Mouse (Mus musculus) intestine, embryonic 14.5 days (tissue): ENCODE results near the gene Icam1. TPM values are rescaled to one million over a fixed set of nuclear protein-coding genes. Genes with fewer than 3 reads are reported as not detected.
"Not testable (repeated sequence)": the region's sequence is repeated elsewhere in the genome, so short reads cannot be mapped to it uniquely, and the experiment has no call there.

ENCODE experiments used
- ATAC-seq: fragments of 200-750 bp; cut with Nextera tagmentation; replicated peaks from 2 replicates; pipeline ENCODE4 v1.8.0; 2017; ENCODE audit warnings: low read depth, moderate number of reproducible peaks, moderate TSS enrichment, moderate library complexity; ENCODE audit not compliant: low FRiP score, low TSS enrichment
- DNase-seq: peaks from one replicate; pipeline ENCODE4 v3.0.0-alpha.2; 2018; ENCODE audit warnings: low spot score
- H3K27ac ChIP-seq: fragments of 300-500 bp; sonication (generic); 2 replicates; pipeline ENCODE4 v1.5.1; 2014; ENCODE audit warnings: low read depth, mild to moderate bottlenecking, control low read depth
- H3K27me3 ChIP-seq: fragments of 300-500 bp; sonication (generic); replicated peaks from 2 replicates; pipeline ENCODE4 v1.6.1; 2014; ENCODE audit warnings: low read length, control low read depth; ENCODE audit not compliant: control insufficient read depth, insufficient read depth
- H3K36me3 ChIP-seq: fragments of 300-500 bp; sonication (generic); 2 replicates; pipeline ENCODE4 v1.6.1; 2014; ENCODE audit warnings: low read length, control low read depth; ENCODE audit not compliant: control insufficient read depth, insufficient read depth
- H3K4me1 ChIP-seq: fragments of 300-500 bp; sonication (generic); replicated peaks from 2 replicates; pipeline ENCODE4 v1.6.1; 2014; ENCODE audit warnings: low read length, control low read depth, mixed read lengths; ENCODE audit not compliant: control insufficient read depth, insufficient read depth
- H3K4me2 ChIP-seq: fragments of 300-500 bp; sonication (generic); 2 replicates; pipeline ENCODE4 v1.6.1; 2014; ENCODE audit warnings: low read length
- H3K4me3 ChIP-seq: fragments of 300-500 bp; sonication (generic); 2 replicates; pipeline ENCODE4 v1.5.1; 2014; ENCODE audit warnings: low read depth, low read length, control low read depth, mixed read lengths
- H3K9ac ChIP-seq: fragments of 300-500 bp; sonication (generic); 2 replicates; pipeline ENCODE4 v1.6.1; 2014; ENCODE audit warnings: mild to moderate bottlenecking, low read length
- H3K9me3 ChIP-seq: fragments of 300-500 bp; sonication (generic); 2 replicates; pipeline ENCODE4 v1.6.1; 2016; ENCODE audit warnings: low read length, control low read depth; ENCODE audit not compliant: control insufficient read depth
- WGBS: fragments of 180-500 bp; shearing (Covaris S2); extraction: QIAGEN DNeasy Blood & Tissue Kit; methylation state at CpG from one replicate; pipeline ENCODE4 v1.1.7; 2014; 5-methylcytosine and 5-hydroxymethylcytosine counted together
- polyA plus RNA-seq: library from polyadenylated mRNA; unstranded; fragments of >200 nt; fragmentation: Nextera tagmentation; extraction: Ambion mirVana; gene quantifications from 2 replicates; pipeline ENCODE4 v1.2.1, GENCODE M21; 2014

Icam1 gene
- polyA plus RNA-seq, 1 experiment from 2014 or later: 11.4 TPM

DNA sequence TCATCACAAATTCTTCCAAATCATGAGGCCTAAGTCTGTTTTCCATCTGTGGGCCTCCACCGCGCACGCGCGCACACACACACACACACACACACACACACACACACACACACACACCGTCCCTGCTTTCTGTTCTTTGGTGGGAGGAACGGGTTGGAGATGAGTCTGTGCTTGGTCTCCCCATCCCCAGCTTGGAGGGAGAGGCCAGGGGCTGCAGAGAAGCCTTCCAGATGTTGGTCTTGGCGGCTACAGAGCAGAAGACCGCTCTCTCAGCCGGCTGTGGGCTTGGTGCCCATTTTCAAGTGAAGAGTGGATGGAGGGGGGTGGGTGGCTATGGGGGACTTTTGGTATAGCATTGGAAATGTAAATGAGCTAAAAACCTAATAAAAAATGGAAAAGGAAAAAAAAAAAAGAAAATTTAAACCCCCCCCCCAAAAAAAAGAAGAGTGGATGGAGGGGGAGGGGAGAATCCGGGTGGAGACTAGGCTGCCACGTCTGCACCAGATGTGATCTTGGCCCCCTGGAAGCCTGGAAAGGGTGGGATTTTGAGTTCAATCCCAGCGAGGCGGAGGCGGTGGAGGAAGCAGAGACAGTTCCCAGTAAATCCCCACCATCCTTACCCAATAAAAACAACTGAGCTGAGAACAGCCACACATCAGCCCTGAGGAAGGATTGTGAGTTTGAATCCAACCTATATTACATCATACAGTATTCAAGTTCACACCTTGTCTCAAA lies 28.7 kb upstream of the Icam1 start:
- no peak overlapping the region for H3K4me3 ChIP-seq
- H3K9ac ChIP-seq: no peak overlapping the region
- DNase-seq (peak; percentile 79), ATAC-seq (peak; percentile 72)
- peak overlapping the region; percentile 6; the same call in 1 of the 2 replicates for H3K4me2 ChIP-seq
- no peaks in the 10 kb centered on the region for H3K27me3 ChIP-seq
- no peaks in the 10 kb centered on the region for H3K9me3 ChIP-seq
- H3K27ac ChIP-seq: peak overlapping the region; percentile 78
- no peaks in the 10 kb centered on the region for H3K36me3 ChIP-seq
- 41% methylated on average over 15 of the region's 15 CpGs for WGBS
- H3K4me1 ChIP-seq: peaks cover 30% of the 10 kb centered on the region

DNA sequence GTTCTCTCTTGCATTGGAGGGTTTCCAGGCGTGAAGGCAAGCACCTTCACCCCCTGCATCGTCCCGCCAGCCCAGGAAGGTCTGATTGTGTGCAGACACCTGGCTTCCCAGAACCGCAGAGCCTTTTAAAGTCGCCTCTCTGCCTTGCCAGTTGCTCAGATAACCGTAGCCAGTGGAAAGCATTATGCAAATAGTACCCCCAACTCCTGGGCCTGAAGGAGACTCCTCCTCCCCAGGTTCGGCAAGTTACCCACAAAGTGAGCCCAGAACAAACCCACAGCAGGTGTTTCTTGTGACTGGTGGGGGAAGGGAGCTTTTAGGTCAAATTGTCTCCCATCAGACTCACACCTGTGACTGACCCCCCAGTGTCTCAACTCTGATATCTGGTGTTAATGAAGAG lies 27.8 kb upstream of the Icam1 start:
- 25% methylated on average over 7 of the region's 7 CpGs for WGBS
- Histone ChIP-seq H3K4me1 (peaks cover 30% of the 10 kb centered on the region), H3K9me3 (no peaks in the 10 kb centered on the region), H3K27me3 (no peaks in the 10 kb centered on the region), H3K9ac (no peak overlapping the region), H3K4me2 (no peak overlapping the region), H3K4me3 (no peak overlapping the region), H3K27ac (peak overlapping the region; percentile 78), H3K36me3 (no peaks in the 10 kb centered on the region)
- ATAC-seq (no peak), DNase-seq (no peak)

DNA sequence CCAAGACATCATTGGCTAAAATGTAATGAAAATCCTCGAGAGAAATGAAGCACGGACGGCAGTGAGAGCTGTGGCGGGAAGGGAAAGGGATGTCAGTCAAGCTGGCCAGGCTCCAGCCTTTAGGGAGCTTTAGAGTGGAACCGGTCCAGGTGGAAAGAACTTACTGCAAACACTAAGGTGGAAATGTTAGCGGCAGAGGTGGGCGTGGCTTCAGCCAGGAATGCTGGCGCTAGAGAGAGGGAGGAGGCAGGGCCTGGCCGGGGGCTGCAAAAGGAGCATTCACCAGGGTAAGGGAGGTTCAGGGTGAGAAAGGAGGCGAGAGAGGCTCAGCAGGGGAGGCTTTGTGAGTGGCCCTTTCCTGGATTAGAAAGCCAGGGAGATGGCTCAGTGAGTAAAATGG lies 24.9 kb upstream of the Icam1 start:
- WGBS: 7% methylated on average over 10 of the region's 10 CpGs
- H3K36me3 ChIP-seq: no peaks in the 10 kb centered on the region
- peak overlapping the region; percentile 34 for H3K4me2 ChIP-seq
- H3K27me3 ChIP-seq: no peaks in the 10 kb centered on the region
- H3K4me3 ChIP-seq: no peak overlapping the region
- no peak overlapping the region for H3K9ac ChIP-seq
- no peak overlapping the region for H3K27ac ChIP-seq
- peaks cover 25% of the 10 kb centered on the region for H3K4me1 ChIP-seq
- no peak for ATAC-seq
- H3K9me3 ChIP-seq: no peaks in the 10 kb centered on the region
- DNase-seq: peak; percentile 68

DNA sequence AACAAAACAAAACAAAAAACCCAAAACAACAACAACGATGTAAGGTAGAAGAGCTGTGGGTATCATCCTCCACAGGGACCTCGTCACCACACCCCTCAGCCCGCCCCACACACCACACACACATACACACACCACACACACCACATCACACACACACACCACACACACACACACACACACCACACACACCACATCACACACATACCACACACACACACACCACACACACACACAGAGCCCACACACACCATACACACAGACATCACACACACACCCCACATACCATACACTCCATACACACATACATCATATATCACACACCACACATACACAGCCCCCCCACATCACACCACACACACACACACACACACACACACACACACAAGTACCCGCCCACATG lies 24.2 kb upstream of the Icam1 start:
- Histone ChIP-seq H3K4me1 (peaks cover 18% of the 10 kb centered on the region), H3K4me3 (no peak overlapping the region), H3K27me3 (no peaks in the 10 kb centered on the region), H3K27ac (no peak overlapping the region), H3K4me2 (no peak overlapping the region), H3K36me3 (no peaks in the 10 kb centered on the region), H3K9ac (no peak overlapping the region), H3K9me3 (no peaks in the 10 kb centered on the region)
- ATAC-seq (no peak), DNase-seq (no peak)
- 97% methylated on average over 4 of the region's 4 CpGs for WGBS

DNA sequence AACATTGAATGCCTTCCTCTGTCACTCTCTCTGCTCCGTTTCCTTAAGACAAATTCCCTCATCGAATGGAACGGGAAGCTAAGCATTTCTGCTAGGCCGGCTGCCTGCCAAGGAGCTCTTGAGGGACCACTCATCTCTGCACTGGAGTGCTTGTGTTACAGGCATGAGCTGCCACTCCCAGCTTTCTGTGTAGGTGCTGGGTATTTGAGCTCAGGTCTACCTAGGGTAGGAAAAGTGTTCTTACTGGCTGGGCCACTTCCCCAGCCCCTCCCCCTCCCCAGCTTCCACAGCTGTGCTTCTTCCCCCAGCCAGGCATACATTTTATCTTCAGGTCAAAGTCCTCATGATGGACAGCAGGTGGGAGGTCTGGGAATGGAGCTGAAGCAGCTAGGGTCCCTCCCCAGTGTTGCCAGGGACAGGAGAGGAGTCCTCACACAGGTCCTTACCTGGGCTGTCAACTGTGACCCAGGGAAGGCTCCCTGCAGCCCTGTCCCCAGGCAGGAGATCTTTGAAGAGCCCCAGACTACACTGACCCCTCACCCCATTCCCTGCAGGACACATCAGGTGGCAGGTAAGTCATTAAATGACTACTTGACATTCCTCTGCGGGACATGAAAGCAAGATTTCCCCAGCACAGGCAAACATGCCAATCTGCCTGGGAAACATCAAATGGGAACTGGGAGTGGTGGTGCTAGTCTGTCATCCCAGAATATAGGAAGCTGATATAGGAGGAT lies 22.5 kb upstream of the Icam1 start:
- DNase-seq: no peak
- 31% methylated on average over 5 of the region's 5 CpGs for WGBS
- Histone ChIP-seq H3K9me3 (no peaks in the 10 kb centered on the region), H3K4me3 (no peak overlapping the region), H3K9ac (0 out of 2 replicates have a peak overlapping the region, but pooled peaks have one; percentile 10), H3K27ac (0 out of 2 replicates have a peak overlapping the region, but pooled peaks have one; percentile 16), H3K36me3 (no peaks in the 10 kb centered on the region), H3K4me2 (no peak overlapping the region), H3K27me3 (no peaks in the 10 kb centered on the region), H3K4me1 (peaks cover 8% of the 10 kb centered on the region)
- peak; percentile 78 for ATAC-seq

DNA sequence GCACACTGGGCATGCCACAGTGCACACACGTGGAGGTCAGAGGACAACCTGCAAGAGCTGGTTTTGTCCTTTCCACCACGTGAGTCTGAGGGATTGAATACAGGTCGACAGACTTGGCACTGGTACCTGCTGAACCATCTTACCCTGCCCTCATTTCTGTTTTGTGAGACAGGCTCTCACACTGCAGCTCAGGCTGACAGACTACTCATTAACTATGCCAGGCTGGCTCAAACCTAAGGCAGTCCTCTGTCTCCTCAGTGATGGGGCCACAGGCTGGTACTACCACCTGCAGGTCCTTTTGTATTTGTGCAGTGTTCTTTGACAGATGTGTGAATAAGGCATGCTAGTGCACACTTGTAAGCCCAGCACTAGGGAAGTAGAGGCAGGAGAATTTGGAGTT lies 20.7 kb upstream of the Icam1 start:
- Histone ChIP-seq H3K27ac (no peak overlapping the region), H3K36me3 (no peaks in the 10 kb centered on the region), H3K27me3 (no peaks in the 10 kb centered on the region), H3K9ac (no peak overlapping the region), H3K4me1 (peaks cover 8% of the 10 kb centered on the region), H3K4me2 (no peak overlapping the region), H3K4me3 (no peak overlapping the region), H3K9me3 (no peaks in the 10 kb centered on the region)
- 79% methylated on average over 3 of the region's 3 CpGs for WGBS
- DNase-seq (no peak), ATAC-seq (no peak)

DNA sequence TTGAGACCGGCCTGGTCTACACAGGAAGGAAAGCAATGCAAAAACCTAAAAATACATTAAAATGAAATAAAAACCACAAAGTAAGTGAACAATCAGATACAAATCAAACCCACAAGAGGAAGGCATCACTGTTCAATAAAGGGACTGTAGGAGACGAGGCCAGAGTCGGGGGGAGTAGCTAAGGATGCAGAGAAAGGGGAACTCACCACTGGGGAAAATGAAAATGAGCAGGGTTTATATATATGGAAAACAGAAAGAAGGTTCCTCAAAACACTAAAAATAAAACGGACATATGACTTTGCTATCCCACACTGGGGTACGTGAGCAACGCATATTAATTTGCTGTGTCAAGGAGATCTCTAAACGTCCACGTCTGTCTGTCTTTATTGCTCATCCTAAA lies 18.7 kb upstream of the Icam1 start:
- WGBS: 87% methylated on average over 8 of the region's 8 CpGs
- Histone ChIP-seq H3K9ac (no peak overlapping the region), H3K4me3 (no peak overlapping the region), H3K36me3 (no peaks in the 10 kb centered on the region), H3K4me2 (no peak overlapping the region), H3K27ac (no peak overlapping the region), H3K27me3 (no peaks in the 10 kb centered on the region), H3K4me1 (no peaks in the 10 kb centered on the region; the same call in 1 of the 2 replicates), H3K9me3 (no peaks in the 10 kb centered on the region)
- no peak for ATAC-seq
- no peak for DNase-seq

DNA sequence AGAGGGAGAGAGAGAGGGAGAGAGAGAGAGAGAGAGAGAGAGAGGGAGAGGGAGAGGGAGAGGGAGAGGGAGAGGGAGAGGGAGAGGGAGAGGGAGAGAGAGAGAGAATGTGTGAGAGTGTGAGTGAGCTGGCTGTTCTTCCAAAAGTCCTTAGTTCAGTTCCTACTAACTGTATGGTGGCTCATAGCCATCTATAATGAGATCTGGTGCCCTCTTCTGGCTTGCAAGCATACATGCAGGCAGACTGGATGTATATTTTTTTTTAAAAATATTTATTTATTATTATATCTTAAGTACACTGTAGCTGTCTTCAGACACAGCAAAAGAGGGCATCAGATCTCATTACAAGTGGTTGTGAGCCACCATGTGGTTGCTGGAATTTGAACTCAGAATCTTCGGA lies 17.4 kb upstream of the Icam1 start:
- WGBS: 74% methylated on average over 1 of the region's 1 CpGs
- H3K4me3 ChIP-seq: not testable (repeated sequence)

More for the DNA sequence above, 17.4 kb upstream of the Icam1 start:
- H3K4me1 ChIP-seq, H3K27me3 ChIP-seq, H3K4me2 ChIP-seq, DNase-seq, H3K27ac ChIP-seq, ATAC-seq, H3K36me3 ChIP-seq, H3K9ac ChIP-seq, H3K9me3 ChIP-seq: not testable (repeated sequence)
